Mouse (Mus musculus) embryo, embryonic 11 days (tissue): ENCODE results near the gene Btg3.

Experiments
- DNase-seq: peaks from one replicate; pipeline ENCODE4 v3.0.0-alpha.2; 2015

Gene Btg3

DNA sequence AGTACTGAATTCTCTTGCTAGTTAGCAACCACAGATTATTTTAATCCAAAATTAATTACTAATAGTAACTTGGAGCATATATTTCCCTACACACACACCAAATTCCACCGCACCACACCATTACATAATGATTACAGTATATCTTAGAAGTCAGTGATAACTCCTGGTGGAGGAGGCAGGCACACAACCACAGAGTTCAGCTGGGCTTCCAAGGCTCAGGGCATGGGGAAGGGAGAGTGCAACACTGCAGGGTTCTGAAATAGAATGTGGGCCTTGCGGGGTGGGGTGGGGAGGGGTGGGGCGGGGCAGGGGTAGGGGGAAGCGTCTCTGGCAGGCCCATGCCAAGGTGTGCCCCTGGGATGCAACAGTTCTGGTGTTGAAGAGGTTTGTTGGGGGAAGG, 81.4 kb downstream of the Btg3 start:
- no peak for DNase-seq

DNA sequence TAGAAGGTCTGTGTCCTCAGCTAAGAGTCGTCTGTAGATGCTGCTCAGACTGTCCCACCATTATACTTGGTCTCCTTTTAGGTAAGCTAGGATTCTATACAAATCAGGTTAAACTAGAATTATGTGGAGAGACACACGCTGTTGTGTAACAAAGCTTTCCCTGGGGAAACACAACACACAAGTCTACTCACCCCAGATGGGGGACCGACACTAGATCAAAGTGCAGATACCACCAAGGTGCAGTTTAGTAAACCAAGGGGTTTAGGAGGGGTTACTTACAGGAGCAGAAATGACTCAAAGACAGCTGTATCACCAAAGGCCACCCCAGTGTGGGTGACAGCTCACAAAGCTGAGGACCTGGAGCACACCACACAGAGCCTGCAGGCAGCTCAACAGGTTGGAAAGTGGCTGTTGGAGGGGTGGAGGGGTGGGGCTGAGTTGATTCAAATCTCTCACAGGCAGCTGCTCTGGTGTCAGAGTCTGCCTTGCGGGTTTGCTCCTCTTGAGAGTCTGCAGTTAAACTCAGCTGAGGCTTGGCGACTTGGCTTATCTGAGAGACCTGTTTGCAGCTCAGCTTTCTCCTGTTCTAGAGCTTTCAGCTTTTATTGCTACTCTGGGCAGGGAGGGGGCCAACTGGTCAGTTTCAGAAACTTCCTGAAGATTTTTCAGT, 82.3 kb downstream of the Btg3 start:
- DNase-seq, result peak; percentile 12

DNA sequence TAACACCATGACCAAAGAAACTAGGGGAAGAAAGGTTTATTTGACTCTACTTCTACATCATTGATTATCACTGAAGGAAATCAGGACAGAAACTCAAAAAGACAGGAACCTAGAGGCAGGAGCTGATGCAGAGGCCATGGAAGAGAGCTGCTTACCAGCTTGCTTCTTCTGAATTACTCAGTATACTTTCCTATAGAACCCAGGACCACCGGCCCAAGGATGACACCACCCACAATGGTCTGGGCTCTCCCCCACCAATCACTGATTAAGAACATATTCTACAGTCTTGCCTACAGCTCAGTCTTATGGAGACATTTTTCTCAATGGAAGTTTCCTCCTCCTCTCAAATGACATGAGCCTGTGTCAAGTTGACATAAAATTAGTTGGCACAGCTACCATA, 82.9 kb downstream of the Btg3 start:
- no peak for DNase-seq

DNA sequence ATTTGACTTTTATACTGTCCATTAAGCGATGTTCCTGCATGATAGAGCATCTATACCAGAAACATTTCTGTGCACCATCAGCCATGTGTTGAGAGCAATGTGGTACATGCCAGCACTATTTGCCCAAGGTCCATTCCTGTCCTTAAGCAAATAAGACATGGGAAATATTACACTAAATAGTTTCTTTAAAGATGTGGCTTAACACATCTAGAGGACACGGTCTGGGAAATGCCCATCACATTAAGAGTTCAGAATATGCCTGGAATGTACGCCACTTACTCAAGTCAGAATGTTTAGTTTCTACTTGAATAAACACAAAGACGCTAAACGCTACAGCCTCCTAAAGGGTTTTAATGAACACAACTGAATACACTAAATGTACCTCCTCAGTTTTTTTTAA, 93.8 kb downstream of the Btg3 start:
- no peak for DNase-seq
